Mouse (Mus musculus): ENCODE measurements around the gene Treh.

Gene Treh

DNA sequence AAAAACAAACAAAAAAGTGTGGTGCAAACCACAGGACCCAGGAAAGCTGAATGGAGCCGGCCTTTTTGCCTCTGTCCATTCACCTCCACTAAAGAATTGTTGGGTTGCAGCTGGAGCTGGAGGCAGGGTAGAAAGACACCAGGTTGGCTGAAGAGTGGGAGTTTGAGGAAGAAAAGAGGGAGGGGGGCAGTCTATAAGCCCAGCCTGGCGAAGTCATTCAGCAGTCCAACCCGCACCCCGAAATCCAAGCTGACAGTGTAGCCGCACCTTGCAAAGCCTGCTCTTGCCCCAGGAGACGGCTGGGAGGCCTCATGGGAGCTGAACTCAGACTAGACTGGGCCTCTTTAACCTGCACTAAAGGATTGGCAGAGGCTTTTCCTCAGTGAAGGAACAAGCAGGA, 62.9 kb downstream of the Treh start:
- DNase-seq, result no peak

Measured in kidney, postnatal 36 days (tissue).